Comparison of ENCODE assay signal across 26 mouse cellular contexts in the genomic region with DNA sequence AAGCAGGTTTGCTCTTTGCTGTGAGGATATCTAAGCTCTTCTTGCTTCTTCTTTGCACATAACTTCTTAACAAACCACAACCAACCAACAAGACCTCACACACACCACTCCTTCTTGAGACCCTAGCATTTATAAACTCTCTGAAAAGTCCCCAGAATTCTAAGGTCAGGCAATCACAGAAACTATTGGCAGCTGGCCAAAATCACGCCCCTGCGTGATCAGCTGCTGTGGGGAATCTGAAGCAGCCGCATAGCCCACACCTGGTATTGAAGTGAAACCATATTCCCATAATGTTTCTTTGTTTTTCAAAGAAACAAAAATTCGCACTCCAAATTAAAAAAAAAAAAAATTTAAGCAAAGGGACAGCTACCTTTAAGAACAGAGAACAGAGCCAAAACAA.
DNase-seq lines count a peak whose midpoint lies in the region; ATAC-seq and TF ChIP-seq lines count a peak whose summit lies in the region.
"Had no signal": no experiment of that assay in that cellular context is flagged by ENCODE, and none has a peak within 500 bp of the region (broad histone marks: within the 10 kb centered on the region; RNA-seq: fewer than 3 reads in every experiment).

No protein-coding gene starts in this region.

- H3K4me2 ChIP-seq in midbrain, embryonic 14.5 days (ENCODE audit: low read length) = no peak overlapping the region
- H3K4me2 ChIP-seq in embryonic facial prominence, embryonic 14.5 days (ENCODE audit: low read depth, low read length) = no peak overlapping the region
- no peak overlapping the region for H3K4me2 ChIP-seq in limb, embryonic 14.5 days (replicated peaks; ENCODE audit: low read depth, low read length, severe bottlenecking)
- H3K4me2 ChIP-seq: embryonic facial prominence, embryonic 15.5 days; forebrain, embryonic 12.5 days; heart, embryonic 12.5 days; hindbrain, embryonic 14.5 days; kidney, embryonic 15.5 days; liver, embryonic 12.5 days; midbrain, embryonic 15.5 days had no signal

- no peaks in the 10 kb centered on the region for H3K4me1 ChIP-seq in midbrain, embryonic 14.5 days (ENCODE audit: control insufficient read depth, insufficient read depth, low read length)
- H3K4me1 ChIP-seq in midbrain, embryonic 10.5 days = peaks cover 10% of the 10 kb centered on the region
- peaks cover 3% of the 10 kb centered on the region; the same call in 1 of the 2 replicates for H3K4me1 ChIP-seq in embryonic facial prominence, embryonic 14.5 days (ENCODE audit: control insufficient read depth, insufficient read depth, low read length)
- H3K4me1 ChIP-seq in limb, embryonic 14.5 days (ENCODE audit: control insufficient read depth, insufficient read depth, low read length) = peaks cover 15% of the 10 kb centered on the region
- H3K4me1 ChIP-seq: embryonic facial prominence, embryonic 15.5 days; midbrain, embryonic 15.5 days had no signal

- no peaks in the 10 kb centered on the region for H3K9me3 ChIP-seq in midbrain, embryonic 14.5 days (ENCODE audit: control insufficient read depth, low read length)
- no peaks in the 10 kb centered on the region for H3K9me3 ChIP-seq in midbrain, embryonic 10.5 days (replicated peaks)
- no peaks in the 10 kb centered on the region for H3K9me3 ChIP-seq in embryonic facial prominence, embryonic 14.5 days (ENCODE audit: control insufficient read depth, low read length)
- no peaks in the 10 kb centered on the region for H3K9me3 ChIP-seq in limb, embryonic 14.5 days (ENCODE audit: control insufficient read depth, low read length)
- H3K9me3 ChIP-seq: embryonic facial prominence, embryonic 15.5 days; forebrain, embryonic 12.5 days; heart, embryonic 12.5 days; kidney, embryonic 15.5 days; liver, embryonic 12.5 days; midbrain, embryonic 15.5 days had no signal

- TF ChIP-seq POLR2A in limb, embryonic 14.5 days (IDR thresholded peaks at IDR 0.05; ENCODE audit: borderline replicate concordance, extremely low read depth, insufficient read depth, insufficient read length) = no peak

- no peak overlapping the region for H3K9ac ChIP-seq in midbrain, embryonic 14.5 days (replicated peaks; ENCODE audit: low read length)
- H3K9ac ChIP-seq in embryonic facial prominence, embryonic 14.5 days (ENCODE audit: low read depth, low read length) = no peak overlapping the region
- no peak overlapping the region for H3K9ac ChIP-seq in limb, embryonic 14.5 days (ENCODE audit: low read depth, low read length, severe bottlenecking)
- H3K9ac ChIP-seq: embryonic facial prominence, embryonic 15.5 days; forebrain, embryonic 12.5 days; forebrain, postnatal 0 days; heart, embryonic 12.5 days; hindbrain, embryonic 14.5 days; kidney, embryonic 15.5 days; liver, embryonic 12.5 days; liver, postnatal 0 days; midbrain, embryonic 15.5 days had no signal

- ATAC-seq in midbrain, embryonic 14.5 days (ENCODE audit: low FRiP score, low TSS enrichment) = no peak
- no peak for ATAC-seq in embryonic facial prominence, embryonic 14.5 days (ENCODE audit: low read depth)
- no peak for ATAC-seq in limb, embryonic 14.5 days (ENCODE audit: low FRiP score, low read depth)
- ATAC-seq: forebrain, postnatal 0 days; liver, embryonic 12.5 days; liver, postnatal 0 days; midbrain, embryonic 15.5 days had no signal

- DNase-seq in heart, adult 11 months = peak; percentile 11
- no peak for DNase-seq in heart, adult 8-10 months (ENCODE audit: low spot score)
- DNase-seq in midbrain, embryonic 14.5 days = peak; percentile 18
- no peak for DNase-seq in midbrain, embryonic 10.5 days (ENCODE audit: low spot score)
- DNase-seq in embryonic facial prominence, embryonic 14.5 days (ENCODE audit: low spot score) = peak; percentile 55
- peak; percentile 52 for DNase-seq in limb, embryonic 14.5 days (ENCODE audit: low spot score)
- DNase-seq in layer of hippocampus, adult 8-10 months (ENCODE audit: low spot score in 2 of 2) = no peak
- DNase-seq in c-Kit-positive CD71-positive TER-119-positive erythroid progenitor cells, embryonic 14.5 days (ENCODE audit: low spot score) = no peak
- DNase-seq: adrenal gland, postnatal 10 days; cerebellum, adult 18-20 months; cerebellum, postnatal 25 days; forebrain, postnatal 0 days; gastrocnemius, postnatal 10 days; kidney, adult 18-20 months; liver, postnatal 0 days; lung, postnatal 10 days; thymus, postnatal 14 days had no signal

- no peak overlapping the region for H3K4me3 ChIP-seq in midbrain, embryonic 14.5 days (replicated peaks; ENCODE audit: low read depth, low read length)
- H3K4me3 ChIP-seq in midbrain, embryonic 10.5 days = no peak overlapping the region
- H3K4me3 ChIP-seq in embryonic facial prominence, embryonic 14.5 days (ENCODE audit: low read depth, low read length) = no peak overlapping the region
- H3K4me3 ChIP-seq in limb, embryonic 14.5 days (replicated peaks; ENCODE audit: low read length) = no peak overlapping the region
- H3K4me3 ChIP-seq: embryonic facial prominence, embryonic 15.5 days; forebrain, embryonic 12.5 days; heart, embryonic 12.5 days; kidney, embryonic 15.5 days; liver, embryonic 12.5 days; midbrain, embryonic 15.5 days had no signal

- 72% methylated on average over 4 of the region's 4 CpGs for WGBS in midbrain, embryonic 14.5 days
- WGBS in midbrain, embryonic 10.5 days = 85% methylated on average over 4 of the region's 4 CpGs
- WGBS in embryonic facial prominence, embryonic 14.5 days = 28% methylated on average over 4 of the region's 4 CpGs
- WGBS in limb, embryonic 14.5 days = 5% methylated on average over 4 of the region's 4 CpGs

- no peaks in the 10 kb centered on the region for H3K36me3 ChIP-seq in midbrain, embryonic 14.5 days (ENCODE audit: control insufficient read depth, insufficient read depth, low read length)
- no peaks in the 10 kb centered on the region for H3K36me3 ChIP-seq in midbrain, embryonic 10.5 days
- H3K36me3 ChIP-seq in embryonic facial prominence, embryonic 14.5 days (ENCODE audit: control insufficient read depth, insufficient read depth, low read length) = no peaks in the 10 kb centered on the region
- H3K36me3 ChIP-seq in limb, embryonic 14.5 days (ENCODE audit: control insufficient read depth, insufficient read depth, low read length) = no peaks in the 10 kb centered on the region
- H3K36me3 ChIP-seq: embryonic facial prominence, embryonic 15.5 days; forebrain, embryonic 12.5 days; heart, embryonic 12.5 days; kidney, embryonic 15.5 days; liver, embryonic 12.5 days; midbrain, embryonic 15.5 days had no signal

- no peak overlapping the region for H3K27ac ChIP-seq in midbrain, embryonic 14.5 days (replicated peaks; ENCODE audit: low read depth, low read length)
- no peak overlapping the region for H3K27ac ChIP-seq in midbrain, embryonic 10.5 days (replicated peaks)
- H3K27ac ChIP-seq in embryonic facial prominence, embryonic 14.5 days (replicated peaks; ENCODE audit: low read depth, low read length) = no peak overlapping the region
- H3K27ac ChIP-seq in limb, embryonic 14.5 days (replicated peaks; ENCODE audit: low read depth, low read length) = no peak overlapping the region
- H3K27ac ChIP-seq: embryonic facial prominence, embryonic 15.5 days; forebrain, embryonic 12.5 days; hindbrain, embryonic 14.5 days; kidney, embryonic 15.5 days; liver, embryonic 12.5 days; macrophage; midbrain, embryonic 15.5 days had no signal

- no peaks in the 10 kb centered on the region for H3K27me3 ChIP-seq in midbrain, embryonic 14.5 days (ENCODE audit: control insufficient read depth, insufficient read depth, low read length)
- H3K27me3 ChIP-seq in midbrain, embryonic 10.5 days (ENCODE audit: low read depth, poor library complexity, severe bottlenecking) = no peaks in the 10 kb centered on the region
- H3K27me3 ChIP-seq in embryonic facial prominence, embryonic 14.5 days (replicated peaks; ENCODE audit: control insufficient read depth, insufficient read depth, low read length) = no peaks in the 10 kb centered on the region
- no peaks in the 10 kb centered on the region for H3K27me3 ChIP-seq in limb, embryonic 14.5 days (ENCODE audit: control insufficient read depth, insufficient read depth, low read length)
- H3K27me3 ChIP-seq: CH12.LX; embryonic facial prominence, embryonic 15.5 days; forebrain, embryonic 12.5 days; heart, embryonic 12.5 days; kidney, embryonic 15.5 days; midbrain, embryonic 15.5 days had no signal

Comparison
In these comparisons a context has a peak if more than half of its experiments do, and no peak if none do; other contexts are left out.
1. DNase-seq: peak in heart, adult 11 months (single experiment), midbrain, embryonic 14.5 days (single experiment), embryonic facial prominence, embryonic 14.5 days (single experiment) and limb, embryonic 14.5 days (single experiment); none in heart, adult 8-10 months (single experiment), midbrain, embryonic 10.5 days (single experiment), layer of hippocampus, adult 8-10 months (0 of 2) and c-Kit-positive CD71-positive TER-119-positive erythroid progenitor cells, embryonic 14.5 days (single experiment).